Mouse (Mus musculus) left cerebral cortex, postnatal 14 days (tissue): Measurements from ENCODE around the gene Gng8. TPM values are rescaled to one million over a fixed set of nuclear protein-coding genes. Genes with fewer than 3 reads are reported as not detected.

Source experiments
- DNase-seq, 2 experiments: peaks; one replicate each; pipeline ENCODE4 v3.0.0; 2021 to 2022; ENCODE audit warnings: low spot score in 2 of 2, mixed read lengths in 1 of 2
- intact Hi-C: fragments of 180-260 bp; cut with DNase I; formaldehyde crosslinking; loops from one replicate; pipeline ENCODE4 v1.15.1; 2025
- total RNA-seq, 2 experiments: library from RNA; stranded (reverse); gene quantifications; 2 replicates each; pipeline ENCODE4 v1.2.3; 2021

Gng8 gene
- total RNA-seq, 2 experiments from 2014 or later: 1.2 to 1.5 TPM

- peak; percentile 92 to 93 for DNase-seq
- intact Hi-C loops: no loop called here
Observed at GRCm38 (mm10) chr7:16944061-16944807, 52.6 kb downstream of the Gng8 start, which contains the start of gene Pnmal2. Gene Pnmal2, plus strand, starts transcription at chr7:16944682.

GRCm38 (mm10) chr7:16944808-16945315 is 53.3 kb downstream of the Gng8 start:
- no peak for DNase-seq

More at GRCm38 (mm10) chr7:16944808-16945315, 53.3 kb downstream of the Gng8 start:
- intact Hi-C loops: no loop called here

Other genes starting within 250 kb of the Gng8 start
- gene Ceacam15, start 216.1 kb upstream of the Gng8 start, total RNA-seq: not detected
- gene Ceacam9, start 169.9 kb upstream of the Gng8 start, total RNA-seq: not detected
- gene Ap2s1, start 153.4 kb upstream of the Gng8 start, total RNA-seq: 100 to 1,000 TPM; 349 to 363 TPM
- 1 to 10 TPM; 3.8 to 5.7 TPM for gene Slc1a5, start 110.4 kb upstream of the Gng8 start, total RNA-seq
- 100 to 1,000 TPM; 333 to 347 TPM for gene Strn4, start 75.9 kb upstream of the Gng8 start, total RNA-seq
- 10 to 100 TPM; 50.3 to 57.2 TPM for gene Fkrp, start 75.1 kb upstream of the Gng8 start, total RNA-seq
- 1 to 10 TPM; 9.0 to 9.3 TPM for gene Prkd2, start 48.9 kb upstream of the Gng8 start, total RNA-seq
- gene Dact3, start 16.5 kb upstream of the Gng8 start, total RNA-seq: 100 to 1,000 TPM; 130 to 141 TPM
- gene Ptgir, start 14.7 kb downstream of the Gng8 start, total RNA-seq: under 1 TPM in 1 of 2 experiments, not detected in 1; 0.11 TPM
- gene Calm3, start 32.3 kb downstream of the Gng8 start, total RNA-seq: 1,000 to 10,000 TPM; 2,088 to 2,136 TPM
- gene Pnmal2, start 52.9 kb downstream of the Gng8 start, total RNA-seq: 100 to 1,000 TPM; 215 to 249 TPM
- gene Pnmal1, start 67.9 kb downstream of the Gng8 start, total RNA-seq: 10 to 100 TPM; 85.4 to 91.6 TPM
- 10 to 100 TPM; 59.2 to 61.7 TPM for gene Gm42372, start 91.3 kb downstream of the Gng8 start, total RNA-seq
- gene Ccdc8, start 100.9 kb downstream of the Gng8 start, total RNA-seq: 1 to 10 TPM; 3.0 TPM
- gene Ppp5c, start 136.1 kb downstream of the Gng8 start, total RNA-seq: 100 to 1,000 TPM; 182 to 185 TPM
- gene Hif3a, start 170.6 kb downstream of the Gng8 start, total RNA-seq: 10 to 100 TPM in 1 of 2 experiments, 1 to 10 TPM in 1; 8.3 to 16.0 TPM
- gene Psg16, start 182.3 kb downstream of the Gng8 start, total RNA-seq: 1 to 10 TPM; 3.8 to 4.2 TPM